Mouse (Mus musculus) embryonic facial prominence, embryonic 14.5 days (tissue): ENCODE measurements around the gene Kcnq1. TPM values are rescaled to one million over a fixed set of nuclear protein-coding genes. Genes with fewer than 3 reads are reported as not detected.
A peak's percentile ranks its signal among the peaks of the same experiment; 100 is the strongest.

ENCODE experiments used
- ATAC-seq: fragments of 200-750 bp; cut with Nextera tagmentation; 2 replicates; pipeline ENCODE4 v1.8.0; 2017; ENCODE audit warnings: low read depth, moderate number of reproducible peaks, moderate TSS enrichment
- DNase-seq: peaks from one replicate; pipeline ENCODE4 v3.0.0-alpha.2; 2015; ENCODE audit warnings: low spot score
- H3K27ac ChIP-seq: fragments of 300-500 bp; sonication (generic); replicated peaks from 2 replicates; pipeline ENCODE4 v1.5.1; 2014; ENCODE audit warnings: low read depth, mild to moderate bottlenecking, low read length, moderate library complexity
- H3K27me3 ChIP-seq: fragments of 300-500 bp; sonication (generic); replicated peaks from 2 replicates; pipeline ENCODE4 v1.6.1; 2014; ENCODE audit warnings: low read length; ENCODE audit not compliant: control insufficient read depth, insufficient read depth
- H3K36me3 ChIP-seq: fragments of 300-500 bp; sonication (generic); 2 replicates; pipeline ENCODE4 v1.6.1; 2014; ENCODE audit warnings: low read length, mixed read lengths; ENCODE audit not compliant: control insufficient read depth, insufficient read depth
- H3K4me1 ChIP-seq: fragments of 300-500 bp; sonication (generic); 2 replicates; pipeline ENCODE4 v1.6.1; 2014; ENCODE audit warnings: antibody characterized with exemption, low read length; ENCODE audit not compliant: control insufficient read depth, insufficient read depth
- H3K4me2 ChIP-seq: fragments of 300-500 bp; sonication (generic); 2 replicates; pipeline ENCODE4 v1.6.1; 2014; ENCODE audit warnings: low read depth, mild to moderate bottlenecking, low read length, moderate library complexity, mixed read lengths
- H3K4me3 ChIP-seq: fragments of 300-500 bp; sonication (generic); 2 replicates; pipeline ENCODE4 v1.5.1; 2014; ENCODE audit warnings: low read depth, mild to moderate bottlenecking, low read length
- H3K9ac ChIP-seq: fragments of 300-500 bp; sonication (generic); 2 replicates; pipeline ENCODE4 v1.6.1; 2014; ENCODE audit warnings: low read depth, mild to moderate bottlenecking, low read length, moderate library complexity, mixed read lengths
- H3K9me3 ChIP-seq: fragments of 300-500 bp; sonication (generic); 2 replicates; pipeline ENCODE4 v1.6.1; 2016; ENCODE audit warnings: low read length; ENCODE audit not compliant: control insufficient read depth
- WGBS: fragments of 180-500 bp; shearing (Covaris S2); extraction: QIAGEN DNeasy Blood & Tissue Kit; methylation state at CpG from one replicate; pipeline ENCODE4 v1.1.7; 2014; 5-methylcytosine and 5-hydroxymethylcytosine counted together
- polyA plus RNA-seq: library from polyadenylated mRNA; unstranded; fragments of >200 nt; fragmentation: Nextera tagmentation; extraction: Ambion mirVana; gene quantifications from 2 replicates; pipeline ENCODE4 v1.2.1, GENCODE M21; 2014

The Kcnq1 gene
- polyA plus RNA-seq, 1 experiment from 2014 or later, result 1.9 TPM

- Histone ChIP-seq H3K36me3 (no peaks in the 10 kb centered on the region), H3K27me3 (no peaks in the 10 kb centered on the region), H3K4me1 (peaks cover 50% of the 10 kb centered on the region), H3K9ac (no peak overlapping the region), H3K9me3 (no peaks in the 10 kb centered on the region), H3K4me2 (no peak overlapping the region), H3K27ac (peak overlapping the region; percentile 36; the same call in 1 of the 2 replicates), H3K4me3 (no peak overlapping the region)
- WGBS, result 47% methylated on average over 4 of the region's 4 CpGs
- ATAC-seq (no peak), DNase-seq (peak; percentile 65)
Measured at GRCm38 (mm10) chr7:143263966-143264365, 157.8 kb downstream of the Kcnq1 start.

GRCm38 (mm10) chr7:143265386-143265785 lies 159.2 kb downstream of the Kcnq1 start:
- DNase-seq, result peak; percentile 78
- Histone ChIP-seq H3K36me3 (no peaks in the 10 kb centered on the region), H3K27me3 (no peaks in the 10 kb centered on the region), H3K4me2 (no peak overlapping the region), H3K27ac (peak overlapping the region; percentile 64), H3K9ac (no peak overlapping the region), H3K9me3 (no peaks in the 10 kb centered on the region), H3K4me1 (peaks cover 50% of the 10 kb centered on the region), H3K4me3 (no peak overlapping the region)
- no peak for ATAC-seq
- 68% methylated on average over 11 of the region's 11 CpGs for WGBS

- H3K27ac ChIP-seq, result peak overlapping the region; percentile 64
- H3K9me3 ChIP-seq, result no peaks in the 10 kb centered on the region
- H3K9ac ChIP-seq, result no peak overlapping the region
- H3K4me1 ChIP-seq, result peaks cover 50% of the 10 kb centered on the region
- H3K27me3 ChIP-seq, result no peaks in the 10 kb centered on the region
- no peak overlapping the region for H3K4me3 ChIP-seq
- peak; percentile 56 for ATAC-seq
- H3K36me3 ChIP-seq, result no peaks in the 10 kb centered on the region
- WGBS, result 48% methylated on average over 8 of the region's 8 CpGs
- DNase-seq, result peak; percentile 57
- H3K4me2 ChIP-seq, result no peak overlapping the region
Measured at GRCm38 (mm10) chr7:143265829-143266438, 159.8 kb downstream of the Kcnq1 start.

GRCm38 (mm10) chr7:143273747-143274146 lies 167.6 kb downstream of the Kcnq1 start:
- H3K27ac ChIP-seq, result peak overlapping the region; percentile 48
- no peak overlapping the region for H3K4me3 ChIP-seq
- peaks cover 13% of the 10 kb centered on the region for H3K4me1 ChIP-seq
- H3K36me3 ChIP-seq, result 0 out of 2 replicates have a peak, but pooled peaks cover 7% of the 10 kb centered on the region
- no peaks in the 10 kb centered on the region for H3K9me3 ChIP-seq
- H3K4me2 ChIP-seq, result no peak overlapping the region
- DNase-seq (peak; percentile 29), ATAC-seq (no peak)
- no peak overlapping the region for H3K9ac ChIP-seq
- WGBS, result 55% methylated on average over 4 of the region's 4 CpGs
- H3K27me3 ChIP-seq, result no peaks in the 10 kb centered on the region

- H3K4me2 ChIP-seq, result no peak overlapping the region
- H3K9ac ChIP-seq, result no peak overlapping the region
- no peak overlapping the region for H3K4me3 ChIP-seq
- H3K27ac ChIP-seq, result no peak overlapping the region
- H3K4me1 ChIP-seq, result peaks cover 13% of the 10 kb centered on the region
- DNase-seq (no peak), ATAC-seq (no peak)
- no peaks in the 10 kb centered on the region for H3K27me3 ChIP-seq
- 79% methylated on average over 7 of the region's 7 CpGs for WGBS
- H3K9me3 ChIP-seq, result no peaks in the 10 kb centered on the region
- 0 out of 2 replicates have a peak, but pooled peaks cover 11% of the 10 kb centered on the region for H3K36me3 ChIP-seq
Measured at GRCm38 (mm10) chr7:143275030-143275429, 168.9 kb downstream of the Kcnq1 start.

- Histone ChIP-seq H3K4me2 (no peak overlapping the region), H3K9me3 (no peaks in the 10 kb centered on the region), H3K4me1 (no peaks in the 10 kb centered on the region), H3K27ac (no peak overlapping the region), H3K9ac (no peak overlapping the region), H3K4me3 (no peak overlapping the region), H3K27me3 (no peaks in the 10 kb centered on the region), H3K36me3 (peaks cover 5% of the 10 kb centered on the region; the same call in 1 of the 2 replicates)
- WGBS, result 82% methylated on average over 2 of the region's 2 CpGs
- no peak for DNase-seq
- ATAC-seq, result no peak
Measured at GRCm38 (mm10) chr7:143283625-143284024, 177.5 kb downstream of the Kcnq1 start.

GRCm38 (mm10) chr7:143284866-143285265 lies 178.7 kb downstream of the Kcnq1 start:
- ATAC-seq, result no peak
- H3K27me3 ChIP-seq, result no peaks in the 10 kb centered on the region
- H3K9ac ChIP-seq, result no peak overlapping the region
- no peak for DNase-seq
- H3K36me3 ChIP-seq, result no peaks in the 10 kb centered on the region; the same call in 1 of the 2 replicates
- no peaks in the 10 kb centered on the region for H3K9me3 ChIP-seq
- no peaks in the 10 kb centered on the region; the same call in 1 of the 2 replicates for H3K4me1 ChIP-seq
- no peak overlapping the region for H3K4me2 ChIP-seq
- WGBS, result 22% methylated on average over 1 of the region's 1 CpGs
- no peak overlapping the region for H3K4me3 ChIP-seq
- no peak overlapping the region for H3K27ac ChIP-seq

GRCm38 (mm10) chr7:143285440-143285839 lies 179.3 kb downstream of the Kcnq1 start:
- H3K36me3 ChIP-seq, result no peaks in the 10 kb centered on the region; the same call in 1 of the 2 replicates
- H3K4me2 ChIP-seq, result no peak overlapping the region
- no peak overlapping the region for H3K4me3 ChIP-seq
- H3K9me3 ChIP-seq, result no peaks in the 10 kb centered on the region
- no peaks in the 10 kb centered on the region; the same call in 1 of the 2 replicates for H3K4me1 ChIP-seq
- no peaks in the 10 kb centered on the region for H3K27me3 ChIP-seq
- no peak for DNase-seq
- no peak overlapping the region for H3K27ac ChIP-seq
- 83% methylated on average over 3 of the region's 3 CpGs for WGBS
- ATAC-seq, result no peak
- H3K9ac ChIP-seq, result no peak overlapping the region
